Mouse (Mus musculus): Measurements from ENCODE around the gene Fbxo11.
"Not testable (repeated sequence)": the region's sequence is repeated elsewhere in the genome, so short reads cannot be mapped to it uniquely, and the experiment has no call there.

Gene Fbxo11

GRCm38 (mm10) chr17:88014456-88014855 lies 50.6 kb downstream of the Fbxo11 start:
- no peak for DNase-seq (ENCODE audit: low read depth, low spot score)

DNA sequence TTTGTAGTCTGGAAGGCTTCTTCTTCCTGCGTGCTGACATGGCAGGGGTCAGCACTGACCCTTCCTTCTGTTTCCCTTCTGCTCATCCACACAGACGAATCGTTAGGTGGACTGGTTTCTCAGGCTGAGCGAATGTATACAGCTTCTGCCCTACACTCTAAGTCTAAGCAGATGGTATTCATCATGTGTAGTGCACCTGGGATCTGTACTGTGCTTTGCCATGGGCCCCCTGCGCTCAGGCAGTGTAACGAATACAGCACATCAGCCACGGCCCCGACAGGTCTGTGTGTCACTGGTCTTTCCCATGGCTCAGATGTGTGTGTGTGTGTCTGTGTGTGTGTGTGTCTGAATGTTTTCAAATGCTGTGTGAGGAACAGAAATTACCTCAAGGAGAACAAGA lies 58.1 kb downstream of the Fbxo11 start:
- DNase-seq (ENCODE audit: low read depth, low spot score): no peak

DNA sequence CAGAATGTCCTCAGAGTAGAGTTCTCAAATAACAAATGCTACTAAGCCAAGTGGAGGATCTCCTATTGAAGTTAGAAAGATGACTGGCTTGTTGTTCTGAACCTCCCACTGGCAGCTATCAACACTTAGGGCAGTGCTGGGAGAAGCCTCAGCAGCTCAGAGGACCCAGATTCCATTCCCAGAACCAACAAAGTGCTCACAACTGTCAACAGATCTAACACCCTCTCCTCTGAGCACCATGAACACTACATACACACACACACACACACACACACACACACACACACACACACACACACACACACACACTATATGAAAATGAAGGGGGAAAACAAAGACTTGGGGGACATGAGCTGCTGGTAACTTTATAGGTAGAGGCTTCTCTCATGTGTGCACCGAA lies 60.2 kb downstream of the Fbxo11 start:
- DNase-seq (ENCODE audit: low read depth, low spot score): no peak

DNA sequence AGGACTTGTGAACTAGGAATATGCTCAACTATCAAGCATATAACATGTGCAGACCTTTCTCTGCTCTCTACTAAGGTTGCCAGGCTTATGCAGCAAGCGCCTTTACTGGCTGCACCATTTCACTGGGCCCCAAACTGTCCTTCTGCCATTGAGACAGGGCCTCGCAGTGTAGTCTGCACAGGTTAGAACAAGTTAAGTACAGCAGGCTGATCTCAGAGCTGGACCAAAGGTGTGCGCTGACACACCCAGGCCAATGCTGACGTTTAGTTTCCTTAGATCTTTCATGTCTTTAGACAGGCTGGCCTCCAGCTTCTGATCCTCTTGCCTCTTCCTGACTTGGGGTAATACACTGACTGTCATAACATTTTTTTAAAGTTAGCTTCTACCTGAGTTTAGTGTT lies 67.3 kb downstream of the Fbxo11 start:
- DNase-seq (ENCODE audit: low read depth, low spot score): no peak

DNA sequence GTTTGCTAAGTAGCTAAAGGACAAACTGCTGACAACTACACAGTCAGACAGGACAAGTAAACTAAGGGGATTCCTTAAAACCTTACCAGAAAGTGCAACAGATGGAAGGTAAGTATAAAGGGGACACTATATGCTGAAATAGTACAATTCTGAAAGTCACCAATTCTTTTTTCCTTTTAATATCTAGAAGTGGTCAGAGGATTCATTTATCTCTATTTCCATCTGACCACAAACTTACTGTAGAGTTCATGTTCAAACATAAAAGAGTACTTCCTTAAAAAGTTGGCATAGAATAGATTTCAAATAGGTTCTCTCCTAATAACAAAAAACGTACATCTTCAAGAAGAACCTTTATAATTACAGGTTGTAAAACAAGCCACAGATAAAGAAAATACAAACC lies 71.8 kb downstream of the Fbxo11 start:
- DNase-seq (ENCODE audit: low read depth, low spot score): no peak

GRCm38 (mm10) chr17:87992154-87992553 lies 72.9 kb downstream of the Fbxo11 start:
- DNase-seq (ENCODE audit: low read depth, low spot score): no peak

- DNase-seq (ENCODE audit: low read depth, low spot score): peak; percentile 52
Observed at GRCm38 (mm10) chr17:87987507-87987906, 77.6 kb downstream of the Fbxo11 start.

DNA sequence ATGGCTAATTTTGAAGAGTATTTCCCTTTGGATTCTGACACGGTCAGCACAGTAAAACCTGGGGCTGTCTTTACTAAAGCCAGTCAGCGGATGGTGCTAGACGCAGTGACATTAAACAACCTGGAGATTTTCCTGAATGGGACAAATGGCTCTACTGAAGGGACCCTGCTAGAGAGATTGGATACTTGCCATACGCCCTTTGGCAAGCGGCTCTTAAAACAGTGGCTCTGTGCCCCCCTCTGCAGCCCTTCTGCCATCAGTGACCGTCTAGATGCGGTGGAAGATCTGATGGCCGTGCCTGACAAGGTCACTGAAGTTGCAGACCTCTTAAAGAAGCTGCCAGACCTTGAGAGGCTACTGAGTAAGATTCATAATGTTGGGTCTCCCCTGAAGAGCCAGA lies 79.2 kb downstream of the Fbxo11 start:
- no peak for DNase-seq (ENCODE audit: low read depth, low spot score)

DNA sequence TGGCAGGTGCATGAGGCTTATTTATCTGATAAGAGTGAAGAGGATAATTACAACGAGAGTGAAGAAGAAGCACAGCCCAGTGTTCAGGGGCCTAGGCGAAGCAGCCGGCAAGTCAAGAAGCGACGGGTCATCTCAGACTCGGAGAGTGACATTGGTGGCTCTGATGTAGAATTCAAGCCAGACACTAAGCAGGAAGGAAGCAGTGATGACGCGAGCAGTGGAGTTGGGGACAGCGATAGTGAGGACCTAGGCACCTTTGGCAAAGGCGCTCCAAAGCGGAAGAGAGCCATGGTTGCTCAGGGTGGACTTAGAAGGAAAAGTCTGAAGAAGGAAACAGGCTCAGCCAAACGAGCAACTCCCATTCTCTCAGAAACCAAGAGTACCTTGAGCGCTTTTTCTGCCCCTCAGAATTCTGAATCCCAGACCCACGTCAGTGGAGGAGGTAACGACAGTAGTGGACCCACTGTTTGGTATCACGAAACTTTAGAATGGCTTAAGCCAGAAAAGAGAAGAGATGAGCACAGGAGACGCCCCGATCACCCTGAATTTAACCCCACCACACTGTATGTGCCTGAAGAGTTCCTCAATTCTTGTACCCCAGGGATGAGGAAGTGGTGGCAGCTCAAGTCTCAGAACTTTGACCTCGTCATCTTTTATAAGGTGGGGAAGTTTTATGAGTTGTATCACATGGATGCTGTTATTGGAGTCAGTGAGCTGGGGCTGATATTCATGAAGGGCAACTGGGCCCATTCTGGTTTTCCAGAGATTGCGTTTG lies 80.5 kb downstream of the Fbxo11 start:
- DNase-seq (ENCODE audit: low read depth, low spot score): no peak

GRCm38 (mm10) chr17:87983313-87983712 lies 81.8 kb downstream of the Fbxo11 start:
- DNase-seq (ENCODE audit: low read depth, low spot score): no peak

- no peak for DNase-seq (ENCODE audit: low read depth, low spot score)
Observed at GRCm38 (mm10) chr17:87982112-87982511, 83.0 kb downstream of the Fbxo11 start.

- DNase-seq (ENCODE audit: low read depth, low spot score): not testable (repeated sequence)
Observed at GRCm38 (mm10) chr17:87979696-87980095, 85.4 kb downstream of the Fbxo11 start.

- DNase-seq (ENCODE audit: low read depth, low spot score): not testable (repeated sequence)
Observed at GRCm38 (mm10) chr17:87976927-87977326, 88.2 kb downstream of the Fbxo11 start.

DNA sequence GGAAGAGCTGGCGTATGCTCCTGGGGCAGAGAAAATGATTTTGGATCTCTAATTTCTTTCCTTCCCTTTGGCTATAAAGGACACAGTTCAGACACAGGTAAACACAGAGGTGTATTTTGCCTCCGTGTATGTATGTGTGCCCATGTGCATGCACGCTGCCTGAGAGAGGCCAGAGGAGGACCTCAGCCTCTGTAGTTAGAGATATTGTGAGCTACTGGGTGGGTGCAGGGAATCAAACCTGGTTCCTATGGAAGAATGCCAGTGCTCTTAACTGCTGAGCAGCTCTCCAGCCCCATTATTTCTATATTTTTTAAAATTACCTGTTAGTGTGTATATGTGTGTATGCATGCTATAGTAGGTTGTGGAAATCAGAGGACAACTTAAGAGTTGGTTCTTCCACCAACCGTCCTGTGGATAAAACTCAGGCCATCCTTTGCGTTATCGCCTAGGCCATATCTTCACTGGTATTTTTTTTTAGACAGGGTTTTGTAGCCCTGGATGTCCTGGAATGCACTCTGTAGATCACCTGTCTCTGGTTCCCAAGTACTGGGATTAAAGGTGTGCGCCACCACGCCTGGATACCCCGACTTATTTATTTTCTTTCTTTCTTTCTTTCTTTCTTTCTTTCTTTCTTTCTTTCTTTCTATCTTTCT lies 88.8 kb downstream of the Fbxo11 start:
- DNase-seq (ENCODE audit: low read depth, low spot score): no peak

- peak; percentile 25 for DNase-seq (ENCODE audit: low read depth, low spot score)
Observed at GRCm38 (mm10) chr17:87975229-87975853, 89.8 kb downstream of the Fbxo11 start.

- DNase-seq (ENCODE audit: low read depth, low spot score): peak; percentile 97
Observed at GRCm38 (mm10) chr17:87974629-87975228, 90.4 kb downstream of the Fbxo11 start, which contains the start of gene Msh6. TSS of gene Msh6 (plus strand) at chr17:87975062.

DNA sequence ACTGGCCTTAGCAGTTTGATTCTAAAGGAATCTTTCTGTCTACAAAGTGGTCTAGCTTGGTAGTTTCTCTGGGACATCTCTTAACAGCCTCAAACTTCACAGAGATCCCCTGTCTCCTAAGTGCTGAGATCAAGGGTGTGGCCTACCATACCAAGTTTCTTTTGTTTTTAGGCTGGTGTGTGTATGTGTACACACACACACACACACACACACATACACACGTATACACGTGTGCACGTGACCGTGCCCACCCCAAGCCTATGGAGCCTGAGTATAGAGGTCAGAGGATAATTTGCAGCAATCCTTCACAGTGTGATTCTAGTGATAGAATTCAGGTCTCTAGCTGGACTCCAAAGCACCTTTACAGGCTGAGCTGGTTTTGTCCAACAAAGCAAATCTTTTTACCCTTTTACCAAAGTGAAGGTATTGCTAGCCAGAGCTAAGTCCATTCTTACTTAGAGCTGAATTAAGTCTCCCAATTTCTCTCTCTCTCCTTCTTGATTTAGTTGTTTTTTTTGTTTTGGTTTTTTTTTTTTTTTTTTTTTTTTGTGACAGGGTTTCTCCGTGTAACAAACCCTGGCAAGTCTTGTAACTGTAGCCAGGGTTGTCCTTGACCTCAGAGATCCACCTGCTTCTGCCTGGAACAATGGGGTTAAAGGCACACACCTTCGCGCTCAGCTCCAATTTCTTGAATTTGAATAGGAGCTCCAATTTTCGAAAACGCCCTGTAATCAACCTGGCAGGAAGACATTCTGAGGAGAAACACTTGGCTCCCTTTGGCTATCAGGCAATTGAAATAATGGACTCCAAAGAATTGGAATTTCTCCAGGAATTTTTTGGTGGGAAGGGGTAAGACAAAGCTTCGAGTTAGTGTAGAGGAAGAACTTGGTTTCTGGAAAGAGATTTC lies 91.6 kb downstream of the Fbxo11 start:
- no peak for DNase-seq (ENCODE audit: low read depth, low spot score)

DNA sequence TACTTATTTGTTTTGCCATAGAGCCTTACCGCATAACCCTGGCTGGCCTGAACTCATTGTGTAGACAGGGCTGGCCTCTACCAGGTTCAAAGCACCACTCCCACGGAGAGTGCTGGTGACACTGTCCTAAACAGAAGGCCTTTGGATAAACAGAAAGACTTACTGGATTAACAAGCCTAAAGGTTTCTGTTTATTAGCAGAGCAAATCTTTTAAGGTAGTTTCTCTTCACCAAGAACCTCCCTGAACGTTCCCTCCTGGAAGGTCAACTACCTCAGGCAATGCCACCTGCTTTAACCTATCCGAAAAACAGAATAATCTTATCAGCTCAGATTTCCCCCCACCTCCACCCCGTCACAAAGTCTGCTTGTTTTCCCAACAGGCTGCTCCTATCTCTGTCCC lies 92.2 kb downstream of the Fbxo11 start:
- no peak for DNase-seq (ENCODE audit: low read depth, low spot score)

GRCm38 (mm10) chr17:87971696-87972591 lies 93.1 kb downstream of the Fbxo11 start:
- DNase-seq (ENCODE audit: low read depth, low spot score): not testable (repeated sequence)

- DNase-seq (ENCODE audit: low read depth, low spot score): not testable (repeated sequence)
Observed at GRCm38 (mm10) chr17:87968483-87968926, 96.6 kb downstream of the Fbxo11 start.

Measured in brain, adult 2 months (tissue).